Mouse (Mus musculus) liver, adult 2 months (tissue): ENCODE results near the gene March2.

Experiments
- CTCF ChIP-seq: fragments of 200-500 bp; IDR thresholded peaks from 2 replicates; pipeline ENCODE4 v1.5.1; 2011; ENCODE audit warnings: low read depth, low read length, control low read depth
- POLR2A ChIP-seq: fragments of 200-500 bp; IDR thresholded peaks from 2 replicates; pipeline ENCODE4 v1.6.1; 2011; ENCODE audit warnings: low read length, control low read depth; ENCODE audit not compliant: insufficient read depth; ENCODE audit errors: extremely low read depth

DNA sequence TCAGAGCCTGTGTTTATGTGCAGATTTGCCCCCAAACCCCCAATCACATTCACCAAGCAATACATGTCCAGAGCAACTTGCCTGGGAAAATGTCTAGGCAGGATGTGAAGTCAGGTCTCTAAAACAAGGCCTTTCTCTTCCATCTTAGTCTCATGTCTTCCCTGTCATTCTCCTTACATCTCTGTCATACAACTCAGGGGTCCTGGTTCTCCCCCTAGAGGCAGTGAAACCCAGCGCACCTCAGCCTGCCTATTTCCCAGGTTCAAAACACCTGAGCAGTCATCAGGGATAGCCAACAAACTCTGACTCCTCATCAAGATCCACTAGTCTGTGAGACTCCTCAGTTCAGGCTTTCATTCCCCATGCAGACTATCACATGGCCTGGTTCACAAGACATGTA, 36.2 kb upstream of the March2 start:
- TF ChIP-seq CTCF (no peak), POLR2A (no peak)
